Mouse (Mus musculus): ENCODE results near the gene AA986860.

AA986860 gene

GRCm38 (mm10) chr1:130731741-130732337 lies at the start of gene AA986860:
Gene AA986860, plus strand, starts transcription at chr1:130731976.
- DNase-seq, result peak; percentile 59

- no peak for DNase-seq
These were observed 47.9 kb upstream of the AA986860 start for GRCm38 (mm10) chr1:130683905-130684304.

- DNase-seq, result no peak
These were observed 33.2 kb upstream of the AA986860 start for GRCm38 (mm10) chr1:130698601-130699000.

GRCm38 (mm10) chr1:130699937-130700633 lies 31.7 kb upstream of the AA986860 start:
- no peak for DNase-seq

- no peak for DNase-seq
These were observed 29.8 kb upstream of the AA986860 start for GRCm38 (mm10) chr1:130701976-130702375.

GRCm38 (mm10) chr1:130703613-130704012 lies 28.2 kb upstream of the AA986860 start:
- DNase-seq, result no peak

GRCm38 (mm10) chr1:130710283-130711080 lies 21.3 kb upstream of the AA986860 start:
- no peak for DNase-seq

- DNase-seq, result no peak
These were observed 17.7 kb upstream of the AA986860 start for GRCm38 (mm10) chr1:130714046-130714445.

GRCm38 (mm10) chr1:130715561-130716217 lies 16.1 kb upstream of the AA986860 start, which contains the start of gene Gm29427:
Gene Gm29427, minus strand, starts transcription at chr1:130715799.
- peak; percentile 89 for DNase-seq

GRCm38 (mm10) chr1:130716218-130716512 lies 15.6 kb upstream of the AA986860 start:
- no peak for DNase-seq

- DNase-seq, result peak; percentile 66
These were observed 15.1 kb upstream of the AA986860 start for GRCm38 (mm10) chr1:130716513-130717290.

- peak; percentile 95 for DNase-seq
These were observed 14.4 kb upstream of the AA986860 start, which contains the start of gene Yod1 for GRCm38 (mm10) chr1:130717291-130717871. Gene Yod1, plus strand, starts transcription at chr1:130717327.

GRCm38 (mm10) chr1:130724206-130724605 lies 7.6 kb upstream of the AA986860 start:
- DNase-seq, result no peak

GRCm38 (mm10) chr1:130726396-130726795 lies 5.4 kb upstream of the AA986860 start:
- no peak for DNase-seq

- DNase-seq, result no peak
These were observed 3.7 kb upstream of the AA986860 start for GRCm38 (mm10) chr1:130728070-130728469.

GRCm38 (mm10) chr1:130728708-130729107 lies 3.1 kb upstream of the AA986860 start:
- DNase-seq, result no peak

GRCm38 (mm10) chr1:130729153-130729552 lies 2.6 kb upstream of the AA986860 start, which contains the start of gene Pfkfb2:
Gene Pfkfb2, minus strand, starts transcription at chr1:130729253.
- no peak for DNase-seq

- DNase-seq, result no peak
These were observed 1.2 kb downstream of the AA986860 start for GRCm38 (mm10) chr1:130732706-130733658.

- DNase-seq, result no peak
These were observed 1.9 kb downstream of the AA986860 start for GRCm38 (mm10) chr1:130733671-130734070.

GRCm38 (mm10) chr1:130734452-130734851 lies 2.7 kb downstream of the AA986860 start:
- DNase-seq, result no peak

GRCm38 (mm10) chr1:130734852-130735251 lies 3.1 kb downstream of the AA986860 start:
- DNase-seq, result no peak

All from embryo, embryonic 11 days (tissue).